Mouse (Mus musculus): Measurements from ENCODE around the gene Gramd1b.
A peak's percentile ranks its signal among the peaks of the same experiment; 100 is the strongest.

Gramd1b gene

GRCm38 (mm10) chr9:40330609-40331382 lies 200.4 kb downstream of the Gramd1b start:
- peak; percentile 87 for DNase-seq

GRCm38 (mm10) chr9:40326260-40326915 lies 204.8 kb downstream of the Gramd1b start:
- no peak for DNase-seq

- DNase-seq: no peak
Observed at GRCm38 (mm10) chr9:40324826-40325225, 206.4 kb downstream of the Gramd1b start.

- no peak for DNase-seq
Observed at GRCm38 (mm10) chr9:40324232-40324792, 206.9 kb downstream of the Gramd1b start.

- DNase-seq: no peak
Observed at GRCm38 (mm10) chr9:40323773-40324172, 207.4 kb downstream of the Gramd1b start.

- DNase-seq: no peak
Observed at GRCm38 (mm10) chr9:40323171-40323570, 208.0 kb downstream of the Gramd1b start.

GRCm38 (mm10) chr9:40322372-40322771 lies 208.8 kb downstream of the Gramd1b start:
- no peak for DNase-seq

- DNase-seq: no peak
Observed at GRCm38 (mm10) chr9:40321668-40322003, 209.5 kb downstream of the Gramd1b start.

GRCm38 (mm10) chr9:40320879-40321667 lies 210.1 kb downstream of the Gramd1b start:
- DNase-seq: peak; percentile 42

- no peak for DNase-seq
Observed at GRCm38 (mm10) chr9:40320405-40320804, 210.8 kb downstream of the Gramd1b start.

GRCm38 (mm10) chr9:40318771-40319170 lies 212.4 kb downstream of the Gramd1b start:
- no peak for DNase-seq

GRCm38 (mm10) chr9:40317735-40318134 lies 213.4 kb downstream of the Gramd1b start:
- no peak for DNase-seq

GRCm38 (mm10) chr9:40316865-40317660 lies 214.1 kb downstream of the Gramd1b start:
- DNase-seq: no peak

GRCm38 (mm10) chr9:40311813-40312212 lies 219.4 kb downstream of the Gramd1b start:
- DNase-seq: no peak

GRCm38 (mm10) chr9:40309876-40310275 lies 221.3 kb downstream of the Gramd1b start:
- DNase-seq: no peak

- DNase-seq: no peak
Observed at GRCm38 (mm10) chr9:40307311-40307710, 223.9 kb downstream of the Gramd1b start.

GRCm38 (mm10) chr9:40304243-40304642 lies 226.9 kb downstream of the Gramd1b start:
- DNase-seq: no peak

- no peak for DNase-seq
Observed at GRCm38 (mm10) chr9:40302375-40302774, 228.8 kb downstream of the Gramd1b start.

- DNase-seq: no peak
Observed at GRCm38 (mm10) chr9:40301475-40301874, 229.7 kb downstream of the Gramd1b start.

GRCm38 (mm10) chr9:40300018-40300989 lies 230.9 kb downstream of the Gramd1b start:
- DNase-seq: no peak

GRCm38 (mm10) chr9:40299323-40299722 lies 231.9 kb downstream of the Gramd1b start:
- DNase-seq: no peak

Measured in right cerebral cortex, postnatal 14 days (tissue).